Mouse (Mus musculus): ENCODE results near the gene Dysf. TPM values are rescaled to one million over a fixed set of nuclear protein-coding genes. Genes with fewer than 3 reads are reported as not detected.

Gene Dysf
- polyA plus RNA-seq, 1 experiment from 2014 or later, result 4.9 TPM

GRCm38 (mm10) chr6:84178776-84179405 lies 170.5 kb downstream of the Dysf start:
- no peak for ATAC-seq (ENCODE audit: low FRiP score)
- H3K4me3 ChIP-seq (ENCODE audit: low read depth, low read length), result no peak overlapping the region
- H3K36me3 ChIP-seq (ENCODE audit: control insufficient read depth, insufficient read depth, low read length), result no peaks in the 10 kb centered on the region
- no peaks in the 10 kb centered on the region for H3K9me3 ChIP-seq (ENCODE audit: control insufficient read depth, low read length)
- no peak overlapping the region for H3K9ac ChIP-seq (ENCODE audit: low read depth, low read length)
- no peak for DNase-seq (ENCODE audit: low spot score)
- H3K27ac ChIP-seq (ENCODE audit: low read depth, low read length), result no peak overlapping the region
- WGBS, result 87% methylated on average over 5 of the region's 5 CpGs
- no peaks in the 10 kb centered on the region for H3K27me3 ChIP-seq (ENCODE audit: control insufficient read depth, insufficient read depth, low read length)
- no peaks in the 10 kb centered on the region for H3K4me1 ChIP-seq (replicated peaks; ENCODE audit: control insufficient read depth, insufficient read depth, low read length)
- H3K4me2 ChIP-seq (replicated peaks; ENCODE audit: low read depth, low read length), result no peak overlapping the region

- Histone ChIP-seq H3K27ac (ENCODE audit: low read depth, low read length) (no peak overlapping the region), H3K4me2 (replicated peaks; ENCODE audit: low read depth, low read length) (no peak overlapping the region)
Observed at GRCm38 (mm10) chr6:84181452-84181851, 173.1 kb downstream of the Dysf start.

GRCm38 (mm10) chr6:84191656-84192250 lies 183.4 kb downstream of the Dysf start:
- Histone ChIP-seq H3K4me1 (replicated peaks; ENCODE audit: control insufficient read depth, insufficient read depth, low read length) (no peaks in the 10 kb centered on the region), H3K27ac (ENCODE audit: low read depth, low read length) (no peak overlapping the region), H3K4me2 (replicated peaks; ENCODE audit: low read depth, low read length) (no peak overlapping the region), H3K9ac (ENCODE audit: low read depth, low read length) (no peak overlapping the region), H3K27me3 (ENCODE audit: control insufficient read depth, insufficient read depth, low read length) (no peaks in the 10 kb centered on the region), H3K9me3 (ENCODE audit: control insufficient read depth, low read length) (no peaks in the 10 kb centered on the region), H3K4me3 (ENCODE audit: low read depth, low read length) (no peak overlapping the region), H3K36me3 (ENCODE audit: control insufficient read depth, insufficient read depth, low read length) (no peaks in the 10 kb centered on the region)
- WGBS, result 74% methylated on average over 6 of the region's 6 CpGs
- DNase-seq (ENCODE audit: low spot score), result no peak
- ATAC-seq (ENCODE audit: low FRiP score), result no peak

More at GRCm38 (mm10) chr6:84181452-84181851, 173.1 kb downstream of the Dysf start:
- no peaks in the 10 kb centered on the region for H3K27me3 ChIP-seq (ENCODE audit: control insufficient read depth, insufficient read depth, low read length)
- H3K36me3 ChIP-seq (ENCODE audit: control insufficient read depth, insufficient read depth, low read length), result no peaks in the 10 kb centered on the region
- no peak overlapping the region for H3K9ac ChIP-seq (ENCODE audit: low read depth, low read length)
- no peak overlapping the region for H3K4me3 ChIP-seq (ENCODE audit: low read depth, low read length)
- 49% methylated on average over 4 of the region's 4 CpGs for WGBS
- ATAC-seq (ENCODE audit: low FRiP score), result no peak
- no peaks in the 10 kb centered on the region for H3K9me3 ChIP-seq (ENCODE audit: control insufficient read depth, low read length)
- DNase-seq (ENCODE audit: low spot score), result no peak
- H3K4me1 ChIP-seq (replicated peaks; ENCODE audit: control insufficient read depth, insufficient read depth, low read length), result no peaks in the 10 kb centered on the region

DNA sequence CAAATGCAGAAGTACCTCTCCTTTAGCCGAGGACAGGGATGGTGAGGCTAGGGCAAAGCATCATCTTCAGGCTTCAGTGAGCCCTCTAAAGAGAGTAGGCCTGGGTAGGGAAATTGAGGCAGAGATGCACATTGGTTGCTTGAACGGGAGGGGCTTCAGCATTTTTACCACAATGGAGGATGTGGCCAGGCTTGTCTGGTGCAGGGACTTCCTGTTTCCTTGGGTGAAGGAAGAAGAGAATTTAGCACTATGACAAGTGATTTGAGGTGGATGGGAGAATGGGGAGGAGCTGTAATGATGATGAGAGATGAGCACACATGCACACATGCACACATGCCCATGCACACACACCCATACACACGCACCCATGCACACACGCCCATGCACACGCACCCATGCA lies 188.1 kb downstream of the Dysf start:
- Histone ChIP-seq H3K9ac (ENCODE audit: low read depth, low read length) (no peak overlapping the region), H3K4me3 (ENCODE audit: low read depth, low read length) (no peak overlapping the region), H3K4me1 (replicated peaks; ENCODE audit: control insufficient read depth, insufficient read depth, low read length) (no peaks in the 10 kb centered on the region), H3K9me3 (ENCODE audit: control insufficient read depth, low read length) (no peaks in the 10 kb centered on the region), H3K4me2 (replicated peaks; ENCODE audit: low read depth, low read length) (no peak overlapping the region), H3K27ac (ENCODE audit: low read depth, low read length) (no peak overlapping the region), H3K27me3 (ENCODE audit: control insufficient read depth, insufficient read depth, low read length) (no peaks in the 10 kb centered on the region), H3K36me3 (ENCODE audit: control insufficient read depth, insufficient read depth, low read length) (no peaks in the 10 kb centered on the region)
- no peak for DNase-seq (ENCODE audit: low spot score)
- ATAC-seq (ENCODE audit: low FRiP score), result no peak
- WGBS, result 87% methylated on average over 5 of the region's 5 CpGs

- no peak for DNase-seq (ENCODE audit: low spot score)
- Histone ChIP-seq H3K4me3 (ENCODE audit: low read depth, low read length) (no peak overlapping the region), H3K9ac (ENCODE audit: low read depth, low read length) (no peak overlapping the region), H3K4me1 (replicated peaks; ENCODE audit: control insufficient read depth, insufficient read depth, low read length) (no peaks in the 10 kb centered on the region), H3K9me3 (ENCODE audit: control insufficient read depth, low read length) (no peaks in the 10 kb centered on the region), H3K27me3 (ENCODE audit: control insufficient read depth, insufficient read depth, low read length) (no peaks in the 10 kb centered on the region), H3K4me2 (replicated peaks; ENCODE audit: low read depth, low read length) (no peak overlapping the region), H3K36me3 (ENCODE audit: control insufficient read depth, insufficient read depth, low read length) (no peaks in the 10 kb centered on the region), H3K27ac (ENCODE audit: low read depth, low read length) (no peak overlapping the region)
- 32% methylated on average over 5 of the region's 5 CpGs for WGBS
- ATAC-seq (ENCODE audit: low FRiP score), result no peak
Observed at GRCm38 (mm10) chr6:84197811-84198213, 189.4 kb downstream of the Dysf start.

DNA sequence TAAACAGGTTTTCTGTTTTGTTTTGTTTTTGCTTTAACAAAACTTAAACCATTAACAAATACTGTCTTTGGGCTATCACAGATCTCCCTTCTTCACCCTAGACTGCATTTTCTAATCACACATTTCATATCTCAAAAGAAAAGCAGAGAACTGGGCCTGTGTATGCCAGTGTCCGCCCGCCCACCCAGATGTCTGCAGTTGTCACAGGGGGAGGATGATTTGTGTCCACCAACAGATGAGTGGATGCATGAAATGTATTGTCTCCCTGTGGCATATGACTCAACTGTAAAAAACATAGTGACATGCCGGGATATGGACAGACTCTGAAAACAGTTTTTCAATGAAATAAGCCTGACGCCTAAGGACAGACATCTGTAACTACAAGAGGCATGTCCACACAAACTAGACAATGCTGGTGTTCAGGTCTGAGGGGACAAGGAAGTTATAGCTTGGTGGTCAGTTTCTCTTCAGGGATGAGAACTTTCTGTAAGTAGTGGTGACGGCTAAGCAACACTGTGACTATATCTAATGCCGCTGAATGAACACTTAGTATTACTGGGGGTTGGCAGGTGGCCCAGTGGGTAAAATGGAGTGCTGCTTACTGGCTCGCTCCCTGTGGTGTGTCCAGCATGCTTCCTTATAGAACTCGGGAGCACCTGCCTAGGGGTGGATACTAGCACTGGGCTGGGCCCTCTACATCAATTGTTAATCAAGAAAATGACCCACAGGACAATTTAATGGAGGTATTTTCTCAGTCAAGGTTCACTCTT lies 193.5 kb downstream of the Dysf start:
- H3K36me3 ChIP-seq (ENCODE audit: control insufficient read depth, insufficient read depth, low read length), result no peaks in the 10 kb centered on the region
- H3K27ac ChIP-seq (ENCODE audit: low read depth, low read length), result no peak overlapping the region
- H3K9me3 ChIP-seq (ENCODE audit: control insufficient read depth, low read length), result no peaks in the 10 kb centered on the region
- DNase-seq (ENCODE audit: low spot score) (no peak), ATAC-seq (ENCODE audit: low FRiP score) (no peak)
- H3K9ac ChIP-seq (ENCODE audit: low read depth, low read length), result no peak overlapping the region
- WGBS, result 91% methylated on average over 8 of the region's 8 CpGs
- no peaks in the 10 kb centered on the region for H3K4me1 ChIP-seq (replicated peaks; ENCODE audit: control insufficient read depth, insufficient read depth, low read length)
- no peaks in the 10 kb centered on the region for H3K27me3 ChIP-seq (ENCODE audit: control insufficient read depth, insufficient read depth, low read length)
- H3K4me3 ChIP-seq (ENCODE audit: low read depth, low read length), result no peak overlapping the region
- H3K4me2 ChIP-seq (replicated peaks; ENCODE audit: low read depth, low read length), result no peak overlapping the region

- no peaks in the 10 kb centered on the region for H3K4me1 ChIP-seq (replicated peaks; ENCODE audit: control insufficient read depth, insufficient read depth, low read length)
- ATAC-seq (ENCODE audit: low FRiP score) (no peak), DNase-seq (ENCODE audit: low spot score) (no peak)
- H3K36me3 ChIP-seq (ENCODE audit: control insufficient read depth, insufficient read depth, low read length), result no peaks in the 10 kb centered on the region
- H3K4me3 ChIP-seq (ENCODE audit: low read depth, low read length), result no peak overlapping the region
- H3K9me3 ChIP-seq (ENCODE audit: control insufficient read depth, low read length), result no peaks in the 10 kb centered on the region
- H3K27ac ChIP-seq (ENCODE audit: low read depth, low read length), result no peak overlapping the region
- H3K27me3 ChIP-seq (ENCODE audit: control insufficient read depth, insufficient read depth, low read length), result no peaks in the 10 kb centered on the region
- no peak overlapping the region for H3K9ac ChIP-seq (ENCODE audit: low read depth, low read length)
- WGBS, result 91% methylated on average over 3 of the region's 3 CpGs
- no peak overlapping the region for H3K4me2 ChIP-seq (replicated peaks; ENCODE audit: low read depth, low read length)
Observed at GRCm38 (mm10) chr6:84205611-84206010, 197.2 kb downstream of the Dysf start.

GRCm38 (mm10) chr6:84208589-84208988 lies 200.2 kb downstream of the Dysf start:
- WGBS, result 80% methylated on average over 4 of the region's 4 CpGs
- ATAC-seq (ENCODE audit: low FRiP score), result no peak

More at GRCm38 (mm10) chr6:84208589-84208988, 200.2 kb downstream of the Dysf start:
- Histone ChIP-seq H3K4me3 (ENCODE audit: low read depth, low read length) (no peak overlapping the region), H3K9ac (ENCODE audit: low read depth, low read length) (no peak overlapping the region), H3K27me3 (ENCODE audit: control insufficient read depth, insufficient read depth, low read length) (no peaks in the 10 kb centered on the region), H3K36me3 (ENCODE audit: control insufficient read depth, insufficient read depth, low read length) (no peaks in the 10 kb centered on the region), H3K9me3 (ENCODE audit: control insufficient read depth, low read length) (no peaks in the 10 kb centered on the region), H3K4me1 (replicated peaks; ENCODE audit: control insufficient read depth, insufficient read depth, low read length) (no peaks in the 10 kb centered on the region), H3K27ac (ENCODE audit: low read depth, low read length) (no peak overlapping the region), H3K4me2 (replicated peaks; ENCODE audit: low read depth, low read length) (no peak overlapping the region)
- no peak for DNase-seq (ENCODE audit: low spot score)
